Mouse (Mus musculus) central nervous system, embryonic 18 days (tissue): Measurements from ENCODE around the gene Klb. TPM values are rescaled to one million over a fixed set of nuclear protein-coding genes. Genes with fewer than 3 reads are reported as not detected.

ENCODE experiments used
- polyA plus RNA-seq: library from polyadenylated mRNA; depleted of rRNA; stranded (reverse); fragments of >200 nt; gene quantifications from 2 replicates; pipeline ENCODE4 v1.2.3, GENCODE M21; 2012; rRNA removed

The Klb gene
- 0.16 and 0.17 TPM in 2 replicates for polyA plus RNA-seq

DNA sequence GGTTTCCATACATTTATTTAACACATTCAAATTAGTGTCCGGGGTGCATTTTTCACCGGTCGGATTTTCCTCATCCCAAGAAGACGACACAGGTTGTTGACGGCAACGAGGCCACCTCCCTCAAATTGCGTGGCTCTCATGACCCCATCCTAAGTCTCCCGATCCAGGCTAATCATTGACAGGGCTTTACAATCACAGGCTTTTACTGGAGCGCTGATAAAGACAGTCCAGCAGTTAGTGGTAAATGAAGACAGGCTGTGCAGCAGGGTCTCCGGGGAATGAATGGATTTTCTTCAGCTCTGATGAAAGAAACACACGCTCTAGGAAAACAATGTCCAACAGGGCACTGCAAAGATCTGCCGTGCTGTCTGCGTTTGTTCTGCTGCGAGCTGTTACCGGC is at the start of gene Klb:
TSS of gene Klb (plus strand) at position 147 of the 400 bp plus-strand sequence.

DNA sequence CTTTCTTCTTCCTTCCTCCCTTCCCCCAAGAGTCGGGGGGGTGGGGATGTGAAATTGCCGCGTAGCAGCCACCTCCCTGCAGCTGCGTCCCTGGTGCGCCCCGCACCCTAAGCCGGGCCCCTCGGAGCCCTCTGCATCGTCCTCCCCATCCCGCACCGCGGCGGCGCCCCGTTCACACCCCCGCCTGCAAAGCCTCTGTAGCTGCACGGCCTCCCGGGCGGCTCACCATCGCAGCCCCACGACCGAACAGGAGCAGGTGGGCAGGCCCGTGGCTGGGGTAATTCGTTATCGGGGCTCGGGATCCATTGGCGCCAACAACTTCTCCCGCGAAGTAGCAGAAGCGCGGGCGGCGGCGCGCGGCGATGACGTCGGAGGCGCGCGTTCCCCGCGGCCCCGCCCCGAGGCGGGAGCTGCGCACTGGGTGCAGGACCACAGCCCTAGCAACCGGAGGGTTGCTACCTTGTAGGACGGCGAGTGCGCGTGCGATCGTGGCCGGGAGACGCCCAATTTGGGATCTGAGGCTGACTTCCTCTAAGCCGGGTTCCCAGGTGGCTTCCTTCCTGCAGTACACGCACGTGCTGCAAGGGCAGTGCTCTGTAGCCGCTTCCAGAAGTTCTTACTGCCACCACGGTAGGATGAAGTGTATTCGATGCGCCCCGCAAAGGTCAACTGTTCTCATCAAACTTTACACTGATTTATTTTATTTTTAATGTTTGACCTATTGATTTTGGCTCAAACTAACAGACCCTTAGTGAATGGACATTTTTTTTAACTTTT is 12.6 kb upstream of the Klb start, which contains the start of gene Rfc1:
TSS of gene Rfc1 (minus strand) at position 373 of the 777 bp plus-strand sequence.

DNA sequence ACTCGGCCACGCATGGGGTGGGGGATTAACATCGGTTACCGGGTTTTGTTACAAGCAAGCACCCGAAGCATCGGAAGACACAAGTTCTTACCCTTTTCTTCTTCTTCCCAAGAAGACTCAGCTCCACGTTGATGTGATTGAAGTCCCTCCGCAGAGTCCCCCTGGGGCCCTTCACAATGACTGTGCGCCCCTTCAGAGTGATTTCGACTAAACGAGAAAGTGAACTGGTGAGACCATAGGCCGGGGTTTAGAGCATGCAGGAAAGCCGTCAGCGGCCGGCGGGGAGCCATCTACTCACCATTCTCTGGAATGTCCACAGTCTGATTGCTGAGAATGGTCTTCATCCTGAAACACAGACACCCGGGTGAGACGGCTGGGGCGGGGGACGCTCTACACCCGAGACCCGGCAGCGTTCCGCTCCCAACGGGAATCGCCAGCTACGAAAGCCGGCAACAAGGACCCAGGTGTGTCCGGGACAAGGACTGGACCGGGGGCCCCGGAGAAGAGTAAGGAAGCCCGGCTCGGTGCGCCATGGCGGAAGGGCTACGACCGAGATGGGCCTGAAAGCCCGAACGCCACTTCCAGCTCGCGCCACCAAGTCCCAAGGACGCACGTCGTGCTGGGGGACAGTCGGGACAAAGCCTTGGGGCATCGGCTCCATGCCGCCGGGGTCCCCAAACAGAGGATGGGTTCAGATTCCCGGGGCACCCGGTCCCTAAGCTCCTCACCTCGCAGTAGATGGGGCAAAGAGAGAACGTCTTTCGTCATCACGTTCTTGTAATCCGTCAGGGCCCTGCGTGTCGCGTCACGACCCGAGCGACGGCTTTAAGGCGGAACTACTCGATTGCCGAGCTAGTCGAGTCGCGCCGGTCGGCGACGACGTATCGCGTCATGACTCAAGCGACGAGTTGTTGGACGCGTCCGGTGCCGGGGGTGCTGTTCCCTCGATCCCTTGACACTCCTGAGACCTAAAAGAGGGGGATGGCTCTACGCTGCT is 42.8 kb downstream of the Klb start, which contains the start of the genes Rpl9 and Lias:
TSS of gene Rpl9 (minus strand) at position 797 of the 997 bp plus-strand sequence.
TSS of gene Lias (plus strand) at position 850 of the 997 bp plus-strand sequence.

Other genes with a start within 250 kb of the Klb start
- 62.6 and 67.3 TPM in 2 replicates for gene Klhl5, start 240.8 kb upstream of the Klb start, polyA plus RNA-seq
- 14.2 and 16.3 TPM in 2 replicates for gene Wdr19, start 148.6 kb upstream of the Klb start, polyA plus RNA-seq
- 17.5 and 20.2 TPM in 2 replicates for gene Rfc1, start 12.6 kb upstream of the Klb start, polyA plus RNA-seq
- 804 and 809 TPM in 2 replicates for gene Rpl9, start 43.1 kb downstream of the Klb start, polyA plus RNA-seq
- gene Lias, start 43.2 kb downstream of the Klb start, polyA plus RNA-seq = 37.5 and 40.7 TPM in 2 replicates
- 42.1 and 45.5 TPM in 2 replicates for gene Ugdh, start 87.6 kb downstream of the Klb start, polyA plus RNA-seq
- gene Gm43552, start 144.5 kb downstream of the Klb start, polyA plus RNA-seq = 0.52 and 0.91 TPM in 2 replicates
- 117 and 130 TPM in 2 replicates for gene Smim14, start 188.9 kb downstream of the Klb start, polyA plus RNA-seq
- 118 and 131 TPM in 2 replicates for gene Ube2k, start 188.9 kb downstream of the Klb start, polyA plus RNA-seq